Mouse (Mus musculus): Measurements from ENCODE around the gene Abi3bp. TPM values are rescaled to one million over a fixed set of nuclear protein-coding genes. Genes with fewer than 3 reads are reported as not detected.
A peak's percentile ranks its signal among the peaks of the same experiment; 100 is the strongest.

Abi3bp gene
- total RNA-seq, 2 experiments from 2014 or later = 7.8 to 9.1 TPM

DNA sequence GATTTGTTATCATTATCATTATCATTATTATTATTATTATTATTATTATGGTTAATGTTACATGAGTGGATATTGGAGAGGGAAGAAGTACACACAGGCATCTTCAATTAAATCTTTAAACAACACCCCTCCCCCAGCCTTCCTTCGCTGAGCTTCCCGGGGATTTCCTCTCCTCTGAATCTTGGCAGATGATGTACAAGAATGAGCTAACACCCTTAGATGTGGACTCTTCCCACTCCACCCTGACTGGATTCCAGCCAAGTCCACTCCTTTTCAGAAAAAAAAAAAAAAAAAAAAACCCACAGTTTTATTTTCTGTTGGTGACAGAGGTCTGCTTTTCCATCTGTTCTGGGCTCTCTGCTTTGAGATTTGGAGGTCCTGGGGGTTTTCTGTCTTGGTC, 23.8 kb downstream of the Abi3bp start:
- no peak for DNase-seq (ENCODE audit: low spot score)

GRCm38 (mm10) chr16:56502134-56502533, 24.5 kb downstream of the Abi3bp start:
- intact Hi-C loops (cut with DNase I) = loop anchor here (5.0 kb wide), 2 partner anchors 175 to 190 kb away; no protein-coding TSS in a partner anchor
- no peak for DNase-seq (ENCODE audit: low spot score)

More for the DNA sequence above, 23.8 kb downstream of the Abi3bp start:
- intact Hi-C loops (cut with DNase I) = loop anchor here (5.0 kb wide), 2 partner anchors 176 to 189 kb away; no protein-coding TSS in a partner anchor

DNA sequence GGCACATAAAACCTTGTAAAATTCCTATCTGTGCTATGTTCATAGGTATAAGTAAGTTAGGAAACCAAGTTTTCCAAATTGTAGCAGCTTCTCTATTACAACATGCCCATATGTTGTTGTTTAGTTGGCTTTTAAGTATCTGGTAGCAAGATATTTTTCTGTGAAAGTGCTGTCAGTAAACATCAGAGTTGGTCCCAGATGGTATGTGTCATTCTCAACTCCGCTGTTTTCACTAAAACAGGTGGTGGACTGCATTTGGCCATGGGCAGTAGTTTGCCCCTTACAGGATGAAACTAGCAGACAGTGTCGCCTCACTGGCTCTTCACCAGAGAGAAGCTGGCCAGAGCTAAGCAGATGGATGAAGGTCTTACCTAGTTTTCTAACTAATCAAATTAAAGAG, 26.3 kb downstream of the Abi3bp start:
- no peak for DNase-seq (ENCODE audit: low spot score)
- intact Hi-C loops (cut with DNase I) = loop anchor here (5.0 kb wide), 2 partner anchors 173 to 192 kb away; no protein-coding TSS in a partner anchor

DNA sequence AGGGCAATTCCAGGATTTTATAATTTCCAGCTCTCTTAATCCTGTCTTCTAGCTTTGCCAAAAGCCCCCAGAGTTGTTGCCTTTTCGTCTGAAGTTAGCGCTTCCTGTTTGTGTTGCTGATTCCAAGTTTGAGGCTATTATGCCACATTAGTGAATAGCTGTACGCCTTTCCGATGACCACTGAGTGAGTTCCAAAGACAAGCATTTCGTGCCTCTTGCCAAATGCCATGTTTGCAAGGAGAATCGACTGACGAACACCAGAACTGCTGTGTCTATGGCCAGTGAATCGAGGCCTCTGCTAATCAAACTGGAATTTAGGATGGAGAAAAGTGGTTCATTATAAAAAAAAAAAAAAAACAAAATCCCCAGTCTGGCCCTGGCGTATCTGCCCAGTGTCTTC, 40.3 kb downstream of the Abi3bp start:
- no peak for DNase-seq (ENCODE audit: low spot score)
- intact Hi-C loops (cut with DNase I) = no loop called here

DNA sequence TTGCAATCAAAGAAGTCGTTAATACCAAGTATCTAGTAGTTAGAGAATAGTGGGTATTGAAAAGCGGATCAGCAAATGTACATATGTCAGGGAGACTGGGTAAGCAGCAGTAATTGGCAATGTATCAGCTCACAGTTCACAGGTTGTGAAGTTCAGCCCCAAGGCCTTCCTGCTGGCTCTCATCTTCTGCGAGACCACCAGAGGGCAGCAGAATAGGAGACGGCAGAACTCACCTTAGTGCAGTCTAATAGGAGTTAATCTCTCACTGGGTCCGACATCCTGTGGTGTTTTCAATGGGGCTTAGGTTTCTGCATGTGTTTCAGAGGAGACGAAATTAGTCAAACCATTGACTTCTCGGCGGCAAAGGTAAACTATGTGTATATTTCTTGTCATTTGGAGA, 46.7 kb downstream of the Abi3bp start:
- intact Hi-C loops (cut with DNase I) = no loop called here
- DNase-seq (ENCODE audit: low spot score) = no peak

DNA sequence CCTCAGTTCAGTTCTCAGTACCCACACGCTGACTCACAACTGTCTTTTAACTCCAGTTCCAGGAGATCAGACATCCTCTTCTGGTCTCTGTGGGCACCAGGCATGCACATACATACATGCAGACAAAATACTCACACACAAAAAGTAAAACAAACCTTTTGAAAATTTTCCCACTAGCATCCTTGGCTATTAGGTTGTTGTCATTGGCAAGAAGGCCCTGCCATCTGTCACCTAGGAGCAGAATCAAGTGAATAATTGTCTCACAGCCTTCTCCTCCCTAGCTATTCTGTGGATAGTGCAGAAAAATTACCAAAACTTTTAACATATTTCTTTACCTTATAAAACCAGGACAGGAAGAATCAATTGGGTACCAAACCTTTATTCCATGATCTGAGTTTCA, 48.8 kb downstream of the Abi3bp start:
- intact Hi-C loops (cut with DNase I) = loop anchor here (2.0 kb wide), 1 partner anchor 150 kb away; no protein-coding TSS in a partner anchor
- DNase-seq (ENCODE audit: low spot score) = no peak

DNA sequence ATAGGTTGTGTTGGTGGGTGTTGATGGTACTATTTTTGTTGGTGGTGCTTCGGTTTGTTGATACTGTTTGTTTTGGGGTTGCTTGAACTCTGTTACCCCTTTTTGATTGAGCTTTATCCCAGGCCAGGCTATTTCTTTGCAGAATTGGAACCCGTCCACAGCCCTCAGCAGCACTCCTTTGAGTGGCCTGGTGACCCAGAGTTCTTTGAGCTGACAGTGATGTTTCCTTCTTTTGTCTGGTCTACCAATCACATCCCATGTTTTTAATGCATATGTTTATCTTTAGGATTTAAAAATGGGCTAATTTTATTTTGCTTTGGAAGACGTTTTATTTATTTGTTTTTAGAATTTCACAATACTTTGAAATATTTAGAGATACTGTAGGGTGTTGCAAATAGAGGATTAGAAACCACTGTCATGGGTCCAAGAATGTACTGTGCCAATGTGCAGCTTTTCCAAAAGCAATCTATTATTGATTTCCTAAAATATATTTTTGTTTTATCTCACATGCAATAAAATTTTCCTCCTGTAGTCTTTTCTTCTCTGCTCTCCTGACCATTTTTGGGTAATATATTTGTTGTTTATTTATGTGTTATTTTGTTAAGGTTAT, 50.5 kb downstream of the Abi3bp start:
- intact Hi-C loops (cut with DNase I) = no loop called here
- no peak for DNase-seq (ENCODE audit: low spot score)

GRCm38 (mm10) chr16:56579536-56579935, 101.9 kb downstream of the Abi3bp start:
- intact Hi-C loops (cut with DNase I) = no loop called here
- peak; percentile 12 for DNase-seq (ENCODE audit: low spot score)

GRCm38 (mm10) chr16:56593581-56593980, 115.9 kb downstream of the Abi3bp start:
- no peak for DNase-seq (ENCODE audit: low spot score)
- intact Hi-C loops (cut with DNase I) = no loop called here

GRCm38 (mm10) chr16:56594866-56595265, 117.2 kb downstream of the Abi3bp start:
- no peak for DNase-seq (ENCODE audit: low spot score)
- intact Hi-C loops (cut with DNase I) = no loop called here

- intact Hi-C loops (cut with DNase I) = no loop called here
- no peak for DNase-seq (ENCODE audit: low spot score)
Observed at GRCm38 (mm10) chr16:56598427-56598826, 120.7 kb downstream of the Abi3bp start.

DNA sequence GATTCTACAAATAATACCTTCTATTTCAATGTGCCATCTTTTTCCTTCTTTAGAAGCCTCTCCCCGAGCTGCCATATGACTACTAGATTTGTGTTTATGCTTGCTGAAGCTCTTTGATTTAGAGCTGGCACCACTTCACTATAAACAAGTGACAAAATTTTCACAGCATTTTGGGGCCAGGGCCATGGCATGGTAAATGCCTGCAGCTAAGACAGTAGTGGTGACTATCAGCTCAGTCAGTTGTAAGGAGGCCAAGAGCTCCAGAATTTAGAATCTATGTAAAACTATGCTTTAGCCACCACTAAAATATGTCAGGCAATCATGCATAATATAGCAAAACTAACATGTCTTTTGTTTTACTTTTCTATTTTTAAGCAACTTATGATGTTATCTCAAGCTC, 124.7 kb downstream of the Abi3bp start:
- intact Hi-C loops (cut with DNase I) = no loop called here
- DNase-seq (ENCODE audit: low spot score) = no peak

DNA sequence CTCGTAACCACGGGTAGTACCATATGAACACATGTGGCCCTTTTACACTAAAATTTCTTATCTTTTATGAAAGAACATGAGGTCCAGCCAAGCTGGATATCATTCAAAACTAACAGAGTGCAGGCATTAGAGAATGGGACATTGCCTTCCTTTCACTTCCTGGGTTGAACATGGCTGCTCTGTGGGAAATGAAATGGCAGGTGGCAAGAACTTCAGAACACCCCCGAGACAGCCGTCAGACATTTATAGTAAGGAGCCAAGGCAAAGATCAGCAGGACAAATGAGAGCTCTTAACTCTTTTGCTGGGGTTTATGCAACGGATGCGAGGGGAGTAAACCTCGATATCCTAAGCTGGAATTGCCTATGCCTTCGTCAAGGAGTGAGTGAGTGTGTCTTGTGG, 132.9 kb downstream of the Abi3bp start:
- no peak for DNase-seq (ENCODE audit: low spot score)
- intact Hi-C loops (cut with DNase I) = no loop called here

- intact Hi-C loops (cut with DNase I) = no loop called here
- no peak for DNase-seq (ENCODE audit: low spot score)
Observed at GRCm38 (mm10) chr16:56611096-56611867, 133.6 kb downstream of the Abi3bp start.

GRCm38 (mm10) chr16:56638544-56638943, 160.9 kb downstream of the Abi3bp start:
- DNase-seq (ENCODE audit: low spot score) = no peak
- intact Hi-C loops (cut with DNase I) = no loop called here

- intact Hi-C loops (cut with DNase I) = no loop called here
- no peak for DNase-seq (ENCODE audit: low spot score)
Observed at GRCm38 (mm10) chr16:56645251-56645650, 167.6 kb downstream of the Abi3bp start.

GRCm38 (mm10) chr16:56646382-56647172, 168.9 kb downstream of the Abi3bp start:
- no peak for DNase-seq (ENCODE audit: low spot score)
- intact Hi-C loops (cut with DNase I) = no loop called here

DNA sequence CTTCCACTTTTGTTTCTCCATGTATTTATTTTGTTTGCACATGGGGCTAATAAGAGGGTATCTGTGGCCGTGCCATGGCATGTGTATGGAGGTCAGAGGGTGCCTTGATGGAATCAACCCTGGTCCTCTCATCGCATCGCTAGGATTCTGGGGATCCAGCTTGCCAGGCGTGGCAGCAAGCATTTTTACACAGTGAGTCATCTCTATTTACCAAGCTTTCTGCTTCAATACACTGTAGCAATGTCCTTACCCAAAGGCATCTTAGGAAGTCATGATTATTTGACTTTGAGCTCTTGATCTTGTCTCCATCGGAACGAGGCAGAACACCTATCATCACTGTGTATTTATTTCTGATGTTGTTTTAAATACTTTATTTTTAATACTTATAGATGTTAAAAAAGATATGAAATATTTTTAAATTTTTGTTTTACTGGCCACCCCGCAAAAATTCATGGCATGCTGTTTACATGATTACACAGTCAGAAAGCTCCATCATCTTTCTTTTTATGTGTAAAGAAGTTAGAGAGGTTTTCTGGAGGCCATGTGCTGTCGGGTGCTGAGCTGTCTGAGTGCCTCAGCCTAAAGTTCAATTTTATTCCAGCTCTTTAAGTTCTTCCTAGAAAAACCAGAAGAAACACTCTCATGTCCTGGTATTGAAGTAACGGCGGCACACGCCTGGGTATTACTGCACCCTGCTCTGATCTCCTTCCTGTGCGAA, 177.7 kb downstream of the Abi3bp start:
- intact Hi-C loops (cut with DNase I) = no loop called here

DNA sequence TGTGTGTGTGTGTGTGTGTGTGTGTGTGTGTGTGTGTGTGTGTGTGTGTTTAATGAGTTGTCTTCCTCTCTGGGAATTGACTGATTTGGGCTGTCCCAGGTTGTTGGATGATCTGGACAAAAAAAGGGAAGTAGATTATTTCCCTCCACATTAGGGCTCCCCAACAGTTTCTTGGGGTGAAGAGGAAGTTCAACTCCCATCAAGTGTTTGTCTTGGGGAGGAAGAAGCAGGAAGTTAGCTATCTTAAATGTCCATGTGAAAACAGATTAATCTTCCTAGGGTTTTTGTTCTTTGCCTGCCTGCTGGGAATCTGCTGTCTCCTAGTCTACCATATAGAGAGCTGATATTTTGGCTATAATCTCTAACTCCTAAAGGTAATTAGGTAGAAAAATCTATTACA, 181.2 kb downstream of the Abi3bp start:
- DNase-seq (ENCODE audit: low spot score) = no peak

More for the DNA sequence above, 177.7 kb downstream of the Abi3bp start:
- DNase-seq (ENCODE audit: low spot score) = no peak

GRCm38 (mm10) chr16:56669520-56669919, 191.8 kb downstream of the Abi3bp start:
- intact Hi-C loops (cut with DNase I) = no loop called here
- DNase-seq (ENCODE audit: low spot score) = no peak

More for the DNA sequence above, 181.2 kb downstream of the Abi3bp start:
- intact Hi-C loops (cut with DNase I) = no loop called here

Data from heart, postnatal 25 days (tissue).